Mouse (Mus musculus) olfactory bulb, adult 2 months (tissue): ENCODE data around the gene Prr13.

Experiments
- CTCF ChIP-seq: fragments of 200-500 bp; IDR thresholded peaks from 2 replicates; pipeline ENCODE4 v1.5.1; 2012; ENCODE audit warnings: low read depth, mild to moderate bottlenecking, low read length, moderate library complexity; ENCODE audit not compliant: insufficient read depth
- POLR2A ChIP-seq: fragments of 200-500 bp; IDR thresholded peaks from 2 replicates; pipeline ENCODE4 v1.6.1; 2012; ENCODE audit warnings: mild to moderate bottlenecking, low read depth, low read length, moderate library complexity; ENCODE audit not compliant: insufficient read depth

DNA sequence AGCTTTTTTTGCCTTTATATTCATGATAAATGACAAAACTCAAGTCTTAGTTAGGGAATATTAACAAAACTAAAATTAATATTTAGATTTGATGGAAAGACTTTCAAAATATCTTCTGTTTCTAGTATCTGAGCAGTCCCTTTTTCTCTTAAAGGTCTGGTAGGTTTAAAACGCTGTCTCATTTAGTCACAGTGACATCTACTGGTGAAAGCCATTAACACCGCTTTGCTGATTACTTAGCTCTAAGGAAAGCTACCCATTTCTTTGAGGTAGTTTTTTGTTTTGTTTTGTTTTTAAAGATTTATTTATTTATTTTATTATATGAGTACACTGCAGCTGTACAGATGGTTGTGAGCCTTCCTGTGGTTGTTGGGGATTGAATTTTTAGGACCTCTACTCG is 37.4 kb upstream of the Prr13 start:
- TF ChIP-seq POLR2A (no peak), CTCF (no peak)
